Mouse (Mus musculus): ENCODE data around the gene Kcnj12.

GRCm38 (mm10) chr11:60984912-60985558, 37.3 kb upstream of the Kcnj12 start:
- TF ChIP-seq POLR2A (IDR thresholded peaks at IDR 0.05; ENCODE audit: low read depth, low read length): no peak
- TF ChIP-seq CTCF (IDR thresholded peaks at IDR 0.05; ENCODE audit: extremely low read depth, insufficient read length, insufficient replicate concordance, low read depth, low read length): no peak

All from small intestine, adult 2 months (tissue).